Mouse (Mus musculus) naive thymus-derived CD4-positive, alpha-beta T cell, adult 2 months (primary cell): ENCODE data around the gene Sun1.

ENCODE experiments used
- DNase-seq: peaks from one replicate; pipeline ENCODE4 v3.0.0-alpha.2; 2011; ENCODE audit warnings: low read depth

Sun1 gene

DNA sequence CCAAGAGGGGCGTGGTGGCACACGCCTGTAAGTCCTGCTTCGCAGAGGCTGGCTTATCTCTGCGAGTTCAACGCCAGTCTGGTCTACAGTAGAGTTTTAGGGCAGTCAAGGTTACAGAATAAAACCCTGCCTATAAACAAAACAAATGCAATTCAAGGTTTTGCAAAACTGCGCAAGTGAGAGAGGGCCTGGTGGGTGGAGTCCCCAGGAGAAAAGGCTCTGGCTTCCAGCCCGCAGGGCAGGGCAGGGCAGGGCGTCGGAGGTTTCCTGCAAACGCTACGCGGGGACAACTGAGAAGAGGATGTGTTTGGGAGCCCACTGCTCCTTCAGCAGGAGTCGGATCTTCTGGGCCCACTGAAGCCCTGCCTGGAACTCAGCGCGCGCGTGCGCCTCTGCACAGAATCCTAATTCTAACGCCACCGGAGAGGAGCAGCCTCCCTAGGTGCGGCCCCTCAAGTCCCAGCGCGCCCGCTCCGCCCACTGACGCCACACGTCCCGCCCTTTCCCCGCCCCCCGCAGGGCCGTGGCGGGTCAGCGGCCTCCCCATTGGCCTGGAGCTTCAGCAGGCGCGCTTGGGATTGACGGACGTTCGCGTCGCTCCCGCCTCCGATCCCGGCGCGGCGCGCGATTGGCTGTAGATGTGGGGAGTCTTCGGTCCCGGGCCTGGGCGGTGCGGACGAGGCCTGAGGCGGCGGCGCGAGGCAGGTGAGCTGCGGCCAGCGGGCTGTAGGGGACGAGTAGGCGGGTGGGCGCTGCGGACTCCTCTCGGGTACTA, at the start of gene Sun1:
Gene Sun1, plus strand, starts transcription at position 643 of the 775 bp plus-strand sequence.
- DNase-seq = peak; percentile 98

DNA sequence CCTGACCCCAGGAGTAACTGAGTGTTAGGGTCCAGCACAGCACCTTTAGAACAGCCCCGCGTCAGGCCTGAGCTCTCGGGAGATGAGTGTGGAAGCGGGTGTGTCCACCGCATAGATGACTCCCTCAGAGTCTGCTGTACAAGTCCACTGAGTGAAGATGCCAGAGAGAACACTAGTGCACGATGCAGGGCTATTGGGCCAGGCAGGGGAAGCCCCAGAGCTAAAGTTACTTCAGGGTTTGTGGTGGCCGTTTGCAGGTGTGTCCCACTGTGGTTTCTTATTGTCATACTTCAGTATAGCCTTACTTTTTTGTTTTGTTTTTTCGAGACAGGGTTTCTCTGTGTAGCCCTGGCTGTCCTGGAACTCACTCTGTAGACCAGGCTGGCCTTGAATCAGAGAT, 39.5 kb upstream of the Sun1 start:
- no peak for DNase-seq

DNA sequence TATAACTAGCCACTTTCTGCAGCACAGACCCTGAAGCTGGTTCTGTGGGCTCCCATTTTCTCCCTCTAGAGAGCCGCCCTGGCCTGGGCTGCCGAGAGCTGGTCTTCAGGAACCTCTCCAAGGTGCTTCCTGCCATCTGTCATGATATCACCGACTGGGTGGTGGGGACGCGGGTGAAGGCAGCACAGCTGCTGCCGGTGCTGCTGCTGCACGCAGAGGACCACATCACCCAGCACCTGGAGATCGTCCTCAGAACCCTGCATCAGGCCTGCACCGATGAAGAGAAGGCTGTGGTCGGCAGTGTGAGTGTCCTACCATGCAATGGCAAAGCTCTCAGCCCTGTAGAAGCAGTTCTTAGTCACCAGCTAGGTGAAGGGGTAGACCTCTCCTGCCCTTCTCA, 38.8 kb upstream of the Sun1 start:
- DNase-seq = peak; percentile 53

DNA sequence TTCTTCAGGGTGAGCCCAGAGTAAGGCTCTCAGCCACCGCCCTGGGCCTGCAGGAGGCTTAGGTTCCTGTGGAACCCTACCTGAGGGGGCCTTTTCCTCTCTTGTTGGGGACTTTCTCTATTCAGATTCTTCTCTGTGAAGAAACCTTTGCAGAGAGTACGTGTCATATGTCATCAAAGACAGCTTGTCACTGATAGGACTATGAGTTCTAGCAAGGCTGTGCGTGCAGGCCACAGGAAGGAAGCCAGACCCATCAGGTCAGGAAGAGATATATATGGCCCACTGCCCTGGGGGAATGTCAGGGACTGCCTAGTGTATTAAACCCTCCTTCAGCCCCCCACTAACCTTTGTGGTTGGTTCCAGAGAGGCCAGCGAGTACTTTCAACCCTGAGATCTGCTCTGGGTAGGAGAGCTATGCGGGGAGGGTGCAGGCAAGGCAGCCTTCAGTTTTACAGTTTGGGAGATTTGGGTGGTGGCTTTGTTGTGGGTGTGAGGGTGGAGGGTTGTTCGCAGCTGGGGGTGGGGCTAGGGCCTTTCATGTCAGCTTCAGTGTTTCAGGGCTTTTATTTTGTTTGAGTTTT, 33.6 kb upstream of the Sun1 start:
- peak; percentile 89 for DNase-seq

DNA sequence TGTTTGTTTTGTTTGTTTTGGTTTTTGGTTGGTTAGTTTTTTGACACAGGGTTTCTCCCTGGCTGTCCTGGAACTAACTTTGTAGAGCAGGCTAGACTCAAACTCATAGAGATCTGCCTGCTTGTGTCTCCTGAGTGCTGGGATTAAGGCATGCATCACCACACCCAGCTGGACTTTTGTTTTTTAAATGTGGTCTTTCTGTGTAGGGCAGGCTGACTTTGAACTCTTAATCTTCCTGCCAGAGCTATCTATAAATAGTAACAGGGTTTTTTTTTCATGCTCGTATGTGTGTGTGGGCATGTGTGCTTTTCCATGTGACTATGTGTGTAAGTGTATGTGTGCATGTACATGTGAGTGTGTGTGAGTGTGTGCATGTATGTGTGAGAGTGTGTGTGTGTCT, 32.9 kb upstream of the Sun1 start:
- DNase-seq = no peak

- DNase-seq = no peak
These were observed 28.5 kb upstream of the Sun1 start for GRCm38 (mm10) chr5:139171929-139172328.

DNA sequence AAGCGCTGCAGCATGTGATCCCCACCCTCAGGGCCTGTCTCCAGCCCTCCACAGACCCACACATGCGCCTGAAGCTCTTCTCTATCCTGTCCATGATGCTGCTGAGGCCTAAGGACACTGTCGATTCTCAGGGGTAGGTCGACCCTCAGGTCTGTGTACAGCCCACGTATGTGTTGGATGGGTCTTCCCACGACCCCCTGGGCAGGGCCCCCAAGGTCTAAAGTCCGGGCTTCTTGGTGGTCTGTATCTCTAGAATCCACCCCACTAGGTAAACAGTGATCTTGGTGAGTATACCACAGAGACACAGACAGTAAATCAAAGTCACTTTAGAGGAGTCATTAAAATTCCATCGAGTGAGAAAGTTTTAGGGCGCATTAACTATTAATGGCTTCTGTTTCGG, 26.3 kb upstream of the Sun1 start:
- DNase-seq = no peak

- peak; percentile 72 for DNase-seq
These were observed 25.6 kb upstream of the Sun1 start for GRCm38 (mm10) chr5:139174556-139175547.

DNA sequence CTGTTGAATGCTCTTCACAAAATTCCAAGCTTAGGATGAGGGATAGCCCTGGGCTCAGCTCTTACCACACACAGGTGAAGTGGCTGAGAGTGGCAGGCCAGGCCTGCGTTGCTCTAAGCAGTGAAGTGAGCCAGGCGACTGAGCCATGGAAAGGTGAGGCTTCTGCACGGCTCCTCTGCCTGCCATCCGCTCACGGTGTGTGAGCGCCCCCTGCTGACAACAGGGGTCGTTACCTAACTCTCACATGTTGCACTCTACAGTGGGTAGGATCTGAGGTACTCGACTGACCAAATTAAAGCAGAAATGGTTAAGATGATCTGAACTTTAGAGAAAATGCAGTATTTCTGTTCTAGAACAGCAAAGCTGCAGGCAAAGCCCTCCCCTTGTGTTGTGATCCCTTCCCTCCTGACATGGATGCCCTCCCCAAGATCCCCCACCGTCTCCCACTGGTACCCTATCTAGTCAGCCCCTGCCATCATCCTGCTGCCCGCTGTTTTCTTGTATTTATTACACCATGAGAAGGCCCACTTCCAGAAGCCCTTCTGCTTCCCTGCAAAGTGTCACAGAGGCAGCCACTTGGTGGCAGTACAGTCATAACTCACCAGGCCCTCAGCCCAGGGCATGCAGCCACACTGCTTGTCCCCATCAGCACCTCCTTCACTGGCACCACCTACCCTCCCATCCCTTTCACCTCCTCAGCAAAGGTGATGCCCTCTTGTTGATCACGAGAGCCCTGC, 21.4 kb upstream of the Sun1 start:
- peak; percentile 93 for DNase-seq

DNA sequence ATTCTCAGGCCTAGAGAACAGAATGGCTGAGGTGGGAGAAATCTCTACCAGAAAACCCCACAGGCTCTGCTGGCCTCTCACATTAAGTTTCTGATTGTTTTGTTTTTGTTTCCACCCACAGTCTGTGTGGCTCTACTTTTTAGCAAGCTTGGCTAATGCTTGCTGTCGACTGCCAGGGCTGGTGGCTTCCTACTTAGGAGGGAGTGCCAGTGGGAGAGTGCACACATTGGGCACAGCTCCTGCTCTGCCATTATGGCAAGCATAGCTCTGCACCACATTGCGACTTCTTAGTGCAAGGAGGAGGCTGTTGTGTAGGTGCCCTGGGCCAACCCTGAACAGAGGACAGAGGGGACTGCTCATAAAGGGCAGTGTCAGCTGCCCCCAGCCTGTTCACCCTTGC, 17.3 kb upstream of the Sun1 start:
- no peak for DNase-seq

DNA sequence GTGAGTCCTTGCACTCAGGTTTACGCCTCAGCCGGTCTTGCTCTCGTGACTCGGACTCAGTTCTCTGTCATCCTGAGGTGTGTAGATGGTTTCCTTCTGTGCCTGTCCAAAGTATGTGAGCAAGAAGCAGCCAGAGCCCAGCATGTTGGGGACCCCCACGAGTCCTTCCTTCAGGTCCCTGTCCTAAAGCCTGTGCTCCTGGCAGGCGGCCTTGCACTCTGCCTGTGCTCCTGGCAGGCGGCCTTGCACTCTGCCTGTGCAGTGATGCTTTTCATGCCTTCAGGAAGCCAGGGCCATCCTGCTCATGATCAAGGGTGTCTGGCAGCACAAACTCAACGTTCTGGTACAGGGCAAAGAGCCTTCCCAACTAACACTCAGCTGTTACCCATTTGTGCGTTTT, 16.8 kb upstream of the Sun1 start:
- DNase-seq = no peak

GRCm38 (mm10) chr5:139184897-139185296, 15.5 kb upstream of the Sun1 start:
- no peak for DNase-seq

- DNase-seq = no peak
These were observed 10.7 kb upstream of the Sun1 start for GRCm38 (mm10) chr5:139189726-139190125.

GRCm38 (mm10) chr5:139190958-139191357, 9.5 kb upstream of the Sun1 start:
- no peak for DNase-seq

DNA sequence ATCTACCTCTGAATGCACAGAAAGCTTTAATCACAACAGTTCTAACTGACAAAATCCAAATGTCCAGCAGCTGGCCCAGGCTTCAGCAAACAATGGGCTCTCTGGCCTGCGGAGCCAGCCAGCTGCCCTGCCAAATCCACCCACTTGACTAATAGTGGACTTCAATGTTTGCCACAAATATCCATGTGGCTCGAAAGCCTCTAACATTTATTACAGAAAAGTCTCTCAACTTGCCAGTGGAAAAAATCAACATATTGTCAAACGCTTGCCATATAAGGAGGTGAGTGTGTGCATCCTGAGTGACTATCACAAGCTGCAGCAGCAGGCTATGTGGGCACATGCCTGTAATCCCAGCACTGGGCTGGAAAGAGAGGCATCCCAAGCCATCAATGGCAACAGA, 1.7 kb upstream of the Sun1 start:
- DNase-seq = no peak

- DNase-seq = no peak
These were observed 822 bp upstream of the Sun1 start for GRCm38 (mm10) chr5:139199636-139199994.

GRCm38 (mm10) chr5:139200770-139201569, 533 bp downstream of the Sun1 start:
- no peak for DNase-seq

- DNase-seq = no peak
These were observed 1.7 kb downstream of the Sun1 start for GRCm38 (mm10) chr5:139202127-139202526.

- DNase-seq = no peak
These were observed 2.9 kb downstream of the Sun1 start for GRCm38 (mm10) chr5:139203312-139203711.

GRCm38 (mm10) chr5:139206081-139206480, 5.6 kb downstream of the Sun1 start:
- DNase-seq = no peak

- peak; percentile 24 for DNase-seq
These were observed 6.1 kb downstream of the Sun1 start for GRCm38 (mm10) chr5:139206525-139206924.
